Mouse (Mus musculus): ENCODE results near the gene Gprc6a. TPM values are rescaled to one million over a fixed set of nuclear protein-coding genes. Genes with fewer than 3 reads are reported as not detected.

Gene Gprc6a
- not detected in 2 replicates for polyA plus RNA-seq (2015; fragmentation: Nextera tagmentation; extraction: Ambion mirVana)

DNA sequence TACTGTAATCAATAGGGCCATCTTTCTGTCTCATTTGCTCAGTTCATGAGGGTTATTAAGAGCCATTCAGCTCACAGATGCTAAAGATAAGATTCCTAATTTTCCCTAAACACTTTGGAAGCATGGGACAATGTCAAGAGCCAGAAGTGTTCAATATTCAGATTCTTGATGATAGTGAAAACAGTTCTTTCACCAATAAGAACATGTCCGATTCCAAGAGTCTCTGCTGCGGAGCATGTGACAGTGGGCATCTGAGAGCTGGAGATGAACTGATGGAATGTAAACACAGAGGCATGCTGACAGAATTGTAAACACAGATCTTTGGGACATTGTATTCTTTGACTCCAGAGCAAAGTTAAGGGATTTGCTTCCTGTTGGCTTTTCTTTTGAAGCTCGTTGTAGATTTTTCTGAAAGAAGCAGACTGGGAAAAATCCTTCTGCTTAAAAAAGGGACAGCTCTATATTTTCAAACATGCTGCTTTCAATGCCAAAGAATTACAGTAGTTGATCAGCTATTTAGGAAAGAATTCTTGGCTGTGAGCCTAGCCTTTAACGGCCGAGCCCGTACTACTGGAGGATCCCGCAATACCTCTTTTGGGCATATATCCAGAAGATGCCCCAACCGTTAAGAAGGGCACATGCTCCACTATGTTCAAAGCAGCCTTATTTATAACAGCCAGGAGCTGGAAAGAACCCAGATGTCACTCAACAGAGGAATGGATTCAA, at the start of gene Gprc6a:
Gene Gprc6a, minus strand, starts transcription at position 51 of the 726 bp plus-strand sequence.

DNA sequence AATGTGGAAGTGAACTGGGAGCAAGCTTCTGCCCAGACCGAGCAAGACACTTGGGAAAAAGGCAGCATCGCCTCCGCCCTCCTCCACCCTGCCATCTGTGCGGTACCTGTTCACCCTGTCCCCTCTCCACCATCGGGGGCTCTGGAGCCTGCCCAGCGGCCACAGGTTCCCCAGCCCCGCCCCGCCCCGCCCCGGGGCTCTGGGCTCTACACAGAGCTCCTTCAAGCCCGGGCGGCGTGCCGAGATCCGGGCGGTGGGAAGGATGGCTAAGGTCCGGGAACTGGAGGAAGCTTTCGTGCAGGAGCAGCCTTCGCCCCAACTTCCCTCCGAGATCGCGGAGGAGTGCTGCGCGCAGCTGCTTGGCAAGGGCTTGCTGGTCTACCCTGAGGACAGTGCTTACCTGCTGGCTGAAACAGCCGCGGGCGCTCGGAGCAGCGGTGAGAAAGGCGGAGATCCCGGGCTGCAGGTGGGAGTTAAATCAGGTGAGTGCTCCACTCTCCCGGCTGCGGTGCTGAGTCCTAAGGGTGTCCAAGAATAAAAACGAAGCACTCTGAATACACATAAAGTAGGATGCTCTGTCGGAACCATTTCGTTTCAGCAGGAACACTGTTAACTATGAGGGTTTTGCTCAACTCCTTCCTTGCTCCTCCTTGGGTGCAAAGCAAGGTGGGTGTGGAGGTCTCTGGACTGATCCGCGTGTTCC, 46.4 kb upstream of the Gprc6a start, which contains the start of gene Rfx6:
Gene Rfx6, plus strand, starts transcription at position 209 of the 703 bp plus-strand sequence.

GRCm38 (mm10) chr10:51590139-51590574, 41.1 kb downstream of the Gprc6a start, which contains the start of gene Fam162b:
TSS of gene Fam162b (minus strand) at chr10:51590517.

Other genes with a start within 250 kb of the Gprc6a start
- gene Gm49339, start 150.8 kb downstream of the Gprc6a start, polyA plus RNA-seq (2015; fragmentation: Nextera tagmentation; extraction: Ambion mirVana), result 1.6 TPM in 1 of 2 replicates, not detected in the other
- 0.90 and 0.94 TPM in 2 replicates for gene Lilr4b, start 150.8 kb downstream of the Gprc6a start, polyA plus RNA-seq (2015; fragmentation: Nextera tagmentation; extraction: Ambion mirVana)
- 2.0 and 2.2 TPM in 2 replicates for gene Lilrb4a, start 140.5 kb downstream of the Gprc6a start, polyA plus RNA-seq (2015; fragmentation: Nextera tagmentation; extraction: Ambion mirVana)
- gene Fam162b, start 40.9 kb downstream of the Gprc6a start, polyA plus RNA-seq (2015; fragmentation: Nextera tagmentation; extraction: Ambion mirVana), result 1.8 and 2.2 TPM in 2 replicates
- gene Rfx6, start 46.3 kb upstream of the Gprc6a start, polyA plus RNA-seq (2015; fragmentation: Nextera tagmentation; extraction: Ambion mirVana), result not detected in 2 replicates